Comparison of ENCODE assay signal across 28 mouse cellular contexts in the genomic region with DNA sequence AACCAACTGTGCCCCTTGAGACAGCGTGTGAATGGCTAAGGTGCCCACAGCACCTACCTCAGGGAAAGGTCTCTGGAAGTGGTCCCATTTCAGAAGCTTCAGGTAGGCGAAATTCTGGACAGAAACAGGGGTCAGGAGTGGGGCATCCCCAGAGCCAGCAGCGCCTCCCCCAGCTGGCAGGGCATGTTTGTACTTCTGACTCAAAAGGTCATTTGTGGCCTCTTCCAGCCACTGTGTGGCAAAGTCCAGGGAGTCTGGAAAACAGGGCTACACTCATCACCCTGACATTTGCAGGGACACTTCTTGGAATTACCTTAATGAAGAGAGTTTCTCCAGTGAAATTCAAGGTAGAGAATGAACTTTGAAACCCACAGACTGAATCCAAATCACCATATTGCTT. TPM values are rescaled to one million over a fixed set of nuclear protein-coding genes. Genes with fewer than 3 reads are reported as not detected.
DNase-seq lines count a peak whose midpoint lies in the region; ATAC-seq lines count a peak whose summit lies in the region.
"Had no signal": no experiment of that assay in that cellular context is flagged by ENCODE, and none has a peak within 500 bp of the region (broad histone marks: within the 10 kb centered on the region; RNA-seq: fewer than 3 reads in every experiment).

No protein-coding gene starts in this region.

- peak; percentile 61 for ATAC-seq in liver, embryonic 13.5 days (ENCODE audit: low read depth)
- ATAC-seq: forebrain, embryonic 14.5 days; midbrain, embryonic 15.5 days had no signal

- DNase-seq in heart, embryonic 10.5 days (ENCODE audit: low spot score) = peak; percentile 61
- DNase-seq in heart, postnatal 4 days = no peak
- DNase-seq in kidney, adult 9 months = peak; percentile 69
- no peak for DNase-seq in kidney, postnatal 4 days
- DNase-seq in liver, embryonic 13.5 days = no peak
- DNase-seq in gastrocnemius, postnatal 36 days = no peak
- no peak for DNase-seq in midbrain, embryonic 10.5 days (ENCODE audit: low spot score)
- DNase-seq: adrenal gland, postnatal 10 days; heart, postnatal 14 days; lung, postnatal 4 days; retina, postnatal 1 day; right cerebral cortex, postnatal 25 days; spleen, adult 18-20 months; thymus, postnatal 14 days had no signal

- H3K27ac ChIP-seq in heart, embryonic 10.5 days = no peak overlapping the region
- H3K27ac ChIP-seq in liver, embryonic 13.5 days = 0 out of 2 replicates have a peak overlapping the region, but pooled peaks have one; percentile 41
- no peak overlapping the region for H3K27ac ChIP-seq in midbrain, embryonic 10.5 days (replicated peaks)
- H3K27ac ChIP-seq: embryonic facial prominence, embryonic 12.5 days; heart, embryonic 13.5 days; hindbrain, embryonic 13.5 days; left cerebral cortex, adult 2 months; midbrain, embryonic 15.5 days; neural tube, embryonic 13.5 days had no signal

- H3K9me3 ChIP-seq in heart, embryonic 10.5 days = no peaks in the 10 kb centered on the region
- H3K9me3 ChIP-seq in liver, embryonic 13.5 days (replicated peaks) = no peaks in the 10 kb centered on the region
- no peaks in the 10 kb centered on the region for H3K9me3 ChIP-seq in midbrain, embryonic 10.5 days (replicated peaks)
- H3K9me3 ChIP-seq: embryonic facial prominence, embryonic 12.5 days; heart, embryonic 13.5 days; hindbrain, embryonic 13.5 days; midbrain, embryonic 15.5 days; neural tube, embryonic 13.5 days had no signal

- H3K4me2 ChIP-seq in liver, embryonic 13.5 days = no peak overlapping the region
- H3K4me2 ChIP-seq: embryonic facial prominence, embryonic 12.5 days; heart, embryonic 13.5 days; hindbrain, embryonic 13.5 days; midbrain, embryonic 15.5 days; neural tube, embryonic 13.5 days had no signal

- intact Hi-C loops in gastrocnemius, postnatal 36 days (cut with DNase I) = loop anchor here (5.0 kb wide), 1 partner anchor 64 kb away; no protein-coding TSS in a partner anchor

- H3K9ac ChIP-seq in liver, embryonic 13.5 days = no peak overlapping the region
- H3K9ac ChIP-seq: embryonic facial prominence, embryonic 12.5 days; heart, embryonic 13.5 days; hindbrain, embryonic 13.5 days; midbrain, embryonic 15.5 days; neural tube, embryonic 13.5 days had no signal

- peaks cover 7% of the 10 kb centered on the region for H3K36me3 ChIP-seq in heart, embryonic 10.5 days
- no peaks in the 10 kb centered on the region for H3K36me3 ChIP-seq in liver, embryonic 13.5 days
- peaks cover 12% of the 10 kb centered on the region for H3K36me3 ChIP-seq in midbrain, embryonic 10.5 days

- H3K4me3 ChIP-seq in heart, embryonic 10.5 days = no peak overlapping the region
- no peak overlapping the region for H3K4me3 ChIP-seq in liver, embryonic 13.5 days (replicated peaks)
- no peak overlapping the region for H3K4me3 ChIP-seq in midbrain, embryonic 10.5 days
- H3K4me3 ChIP-seq: embryonic facial prominence, embryonic 12.5 days; erythroblast, embryonic 14.5 days; heart, embryonic 13.5 days; hindbrain, embryonic 13.5 days; left cerebral cortex, adult 2 months; midbrain, embryonic 15.5 days; neural tube, embryonic 13.5 days had no signal

- H3K4me1 ChIP-seq in heart, embryonic 10.5 days = peaks cover 10% of the 10 kb centered on the region
- H3K4me1 ChIP-seq in liver, embryonic 13.5 days (replicated peaks) = peaks cover 12% of the 10 kb centered on the region
- H3K4me1 ChIP-seq in midbrain, embryonic 10.5 days = 0 out of 2 replicates have a peak, but pooled peaks cover 3% of the 10 kb centered on the region
- H3K4me1 ChIP-seq: embryonic facial prominence, embryonic 12.5 days; midbrain, embryonic 15.5 days; neural tube, embryonic 13.5 days had no signal

- 70% methylated on average over 3 of the region's 3 CpGs for WGBS in heart, embryonic 10.5 days
- 45% methylated on average over 3 of the region's 3 CpGs for WGBS in liver, embryonic 13.5 days (ENCODE audit: insufficient replicate concordance)
- 85% methylated on average over 3 of the region's 3 CpGs for WGBS in midbrain, embryonic 10.5 days

- no peaks in the 10 kb centered on the region for H3K27me3 ChIP-seq in heart, embryonic 10.5 days (ENCODE audit: insufficient read depth, poor library complexity, severe bottlenecking)
- H3K27me3 ChIP-seq in liver, embryonic 13.5 days = no peaks in the 10 kb centered on the region
- no peaks in the 10 kb centered on the region for H3K27me3 ChIP-seq in midbrain, embryonic 10.5 days (ENCODE audit: low read depth, poor library complexity, severe bottlenecking)
- H3K27me3 ChIP-seq: embryonic facial prominence, embryonic 12.5 days; heart, embryonic 13.5 days; hindbrain, embryonic 13.5 days; midbrain, embryonic 15.5 days; neural tube, embryonic 13.5 days had no signal

RNA-seq across cellular contexts. Expression of gene Tcp11l1, which starts 23.6 kb away (rescaled TPM):
- 35.0 and 36.4 TPM in 2 replicates for polyA plus RNA-seq in heart, embryonic 10.5 days (2016; fragmentation: Nextera tagmentation; extraction: Ambion mirVana)
- total RNA-seq in heart, postnatal 4 days (2021) = 10 to 100 TPM in 1 of 2 experiments, 1 to 10 TPM in 1; 7.3 to 10.3 TPM
- 6.8 and 6.9 TPM in 2 replicates for polyA plus RNA-seq in liver, embryonic 13.5 days (2015; fragmentation: Nextera tagmentation; extraction: Ambion mirVana)
- 1 to 10 TPM; 7.3 to 7.4 TPM for total RNA-seq in gastrocnemius, postnatal 36 days (2021)
- 58.3 and 58.7 TPM in 2 replicates for polyA plus RNA-seq in midbrain, embryonic 10.5 days (2016; fragmentation: Nextera tagmentation; extraction: Ambion mirVana)

RNA-seq across cellular contexts. Expression of gene Pin1rt1, which starts 27.9 kb away (rescaled TPM):
- polyA plus RNA-seq in heart, embryonic 10.5 days (2016; fragmentation: Nextera tagmentation; extraction: Ambion mirVana) = not detected in 2 replicates
- not detected for total RNA-seq in heart, postnatal 4 days (2021)
- polyA plus RNA-seq in liver, embryonic 13.5 days (2015; fragmentation: Nextera tagmentation; extraction: Ambion mirVana) = not detected in 2 replicates
- not detected for total RNA-seq in gastrocnemius, postnatal 36 days (2021)
- not detected in 2 replicates for polyA plus RNA-seq in midbrain, embryonic 10.5 days (2016; fragmentation: Nextera tagmentation; extraction: Ambion mirVana)
- total RNA-seq: adrenal gland, postnatal 10 days; gastrocnemius, adult 8-10 months; granulocyte monocyte progenitor cell, adult 5-6 weeks; heart, postnatal 14 days; layer of hippocampus, postnatal 10 days; left cerebral cortex, adult 2 months; left cerebral cortex, postnatal 36 days; megakaryocyte-erythroid progenitor cell, adult 5-6 weeks had no signal
- polyA plus RNA-seq: erythroblast, embryonic 14.5 days; forebrain, embryonic 14.5 days; frontal cortex, adult 2 months; heart, embryonic 13.5 days; hindbrain, embryonic 13.5 days; neural tube, embryonic 13.5 days had no signal

RNA-seq across cellular contexts. Expression of gene Depdc7, which starts 54.4 kb away (rescaled TPM):
- polyA plus RNA-seq in heart, embryonic 10.5 days (2016; fragmentation: Nextera tagmentation; extraction: Ambion mirVana) = 3.8 and 5.5 TPM in 2 replicates
- total RNA-seq in heart, postnatal 4 days (2021) = 1 to 10 TPM; 2.7 to 2.8 TPM
- polyA plus RNA-seq in liver, embryonic 13.5 days (2015; fragmentation: Nextera tagmentation; extraction: Ambion mirVana) = 9.8 and 13.2 TPM in 2 replicates
- 1 to 10 TPM; 1.4 to 1.7 TPM for total RNA-seq in gastrocnemius, postnatal 36 days (2021)
- 3.5 TPM in 2 replicates for polyA plus RNA-seq in midbrain, embryonic 10.5 days (2016; fragmentation: Nextera tagmentation; extraction: Ambion mirVana)
- total RNA-seq: megakaryocyte-erythroid progenitor cell, adult 5-6 weeks had no signal
- polyA plus RNA-seq: erythroblast, embryonic 14.5 days had no signal

Comparison
In these comparisons a context has a peak if more than half of its experiments do, and no peak if none do; other contexts are left out.
1. DNase-seq: peak in heart, embryonic 10.5 days (single experiment) and kidney, adult 9 months (single experiment); none in heart, postnatal 4 days (single experiment), kidney, postnatal 4 days (0 of 2), liver, embryonic 13.5 days (single experiment), gastrocnemius, postnatal 36 days (0 of 2) and midbrain, embryonic 10.5 days (single experiment).